Mouse (Mus musculus) cerebral cortex, adult 2 months (tissue): ENCODE measurements around the gene Pign.

ENCODE experiments used
- WGBS: fragments of 180-500 bp; shearing (Covaris S2); methylation state at CpG from one replicate; pipeline ENCODE4 v1.1.7; 2018; 5-methylcytosine and 5-hydroxymethylcytosine counted together

Pign gene

DNA sequence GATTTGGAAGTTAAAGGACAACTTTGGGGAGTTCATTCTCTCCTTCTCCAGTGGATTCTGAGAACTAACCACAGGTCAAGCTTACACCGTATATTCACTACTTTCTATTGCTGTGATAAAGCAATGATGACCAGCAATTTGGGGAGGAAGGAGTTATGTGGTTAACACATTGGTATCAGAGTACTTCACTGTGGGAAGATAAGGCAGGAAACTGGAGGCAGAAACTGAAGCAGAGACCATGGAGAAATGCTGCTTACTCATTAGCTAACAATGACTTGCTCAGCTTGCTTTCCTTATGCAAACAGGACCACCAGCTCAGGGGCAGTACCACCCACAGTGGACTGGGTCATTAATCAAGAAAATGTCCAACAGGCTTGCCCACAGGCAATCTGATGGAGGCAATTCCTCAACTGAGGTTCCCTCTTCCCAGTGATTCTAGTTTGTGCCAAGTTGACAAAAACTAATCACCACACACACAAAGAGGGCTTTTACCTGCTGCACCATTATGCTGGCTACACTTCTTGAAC is 108.2 kb downstream of the Pign start:
- 89% methylated on average over 1 of the region's 1 CpGs for WGBS

GRCm38 (mm10) chr1:105553130-105553529 is 110.3 kb downstream of the Pign start:
- WGBS: 93% methylated on average over 3 of the region's 3 CpGs

- 77% methylated on average over 4 of the region's 4 CpGs for WGBS
These were observed 113.8 kb downstream of the Pign start for GRCm38 (mm10) chr1:105549648-105550047.

DNA sequence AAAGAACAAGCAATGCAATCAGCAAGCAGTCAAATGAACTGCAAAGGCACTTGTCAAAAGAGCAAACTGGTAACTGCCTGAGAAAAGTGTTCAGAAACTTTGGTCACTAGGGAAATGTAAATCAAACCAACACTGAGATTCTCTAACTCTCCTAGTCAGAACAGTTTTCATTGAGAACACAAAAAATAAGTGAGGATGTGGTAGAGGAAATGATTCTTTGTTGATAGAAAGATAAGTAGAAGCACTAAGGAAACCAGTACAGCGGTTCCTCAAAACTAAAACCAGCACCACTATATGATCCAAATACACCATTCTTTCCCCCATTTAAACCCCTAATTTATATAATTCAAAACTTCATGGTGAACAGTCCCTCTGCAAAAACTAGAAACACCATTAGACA is 120.4 kb downstream of the Pign start:
- WGBS: 100% methylated on average over 1 of the region's 1 CpGs

GRCm38 (mm10) chr1:105523768-105524167 is 139.7 kb downstream of the Pign start:
- 47% methylated on average over 2 of the region's 2 CpGs for WGBS

DNA sequence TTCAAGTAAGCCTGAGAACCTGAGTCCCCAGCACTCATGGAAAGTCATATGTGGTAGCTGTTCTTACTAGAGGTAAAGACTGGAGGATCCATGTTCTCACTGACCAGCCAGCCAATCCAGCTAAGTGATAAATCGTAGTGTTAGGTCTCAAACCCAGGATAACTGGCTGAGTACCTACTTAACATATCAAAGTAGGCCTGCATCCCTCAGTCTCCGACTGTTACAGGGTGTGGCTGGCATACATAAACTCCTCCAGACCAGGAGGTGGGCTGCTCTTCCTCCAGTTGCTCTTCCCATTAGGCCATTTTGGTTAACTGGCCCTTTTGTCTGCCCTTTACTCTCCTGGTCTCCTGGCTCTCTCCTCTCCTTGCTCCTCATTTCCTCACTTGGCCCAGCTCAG is 141.2 kb downstream of the Pign start:
- WGBS: 93% methylated on average over 2 of the region's 2 CpGs

- 95% methylated on average over 1 of the region's 1 CpGs for WGBS
These were observed 156.4 kb downstream of the Pign start for GRCm38 (mm10) chr1:105507116-105507515.

GRCm38 (mm10) chr1:105492626-105493025 is 170.9 kb downstream of the Pign start:
- 42% methylated on average over 5 of the region's 5 CpGs for WGBS

GRCm38 (mm10) chr1:105489456-105489855 is 174.0 kb downstream of the Pign start:
- WGBS: 59% methylated on average over 3 of the region's 3 CpGs

DNA sequence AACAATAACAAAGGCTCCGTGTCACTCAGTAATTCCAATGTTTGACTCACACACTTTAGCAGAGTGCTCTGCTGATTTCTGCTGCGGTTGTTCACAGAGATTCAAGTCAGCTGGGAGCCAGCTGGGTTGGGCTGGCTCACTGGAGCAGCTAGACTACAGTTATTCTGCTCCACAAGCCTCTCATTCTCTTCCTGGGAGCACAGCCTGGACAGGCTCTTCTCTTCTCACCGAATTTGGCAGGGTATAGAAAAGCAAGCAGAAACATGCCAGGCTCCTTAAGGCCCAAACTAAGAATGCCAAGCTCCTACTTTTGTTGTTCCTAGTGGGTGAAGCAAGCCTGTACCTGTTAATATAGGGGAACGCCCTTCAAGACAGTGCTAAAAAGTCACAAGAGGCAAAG is 176.4 kb downstream of the Pign start:
- 39% methylated on average over 4 of the region's 4 CpGs for WGBS
